Mouse (Mus musculus) subcutaneous adipose tissue, adult 2 months (tissue): Measurements from ENCODE around the gene Gm26558. TPM values are rescaled to one million over a fixed set of nuclear protein-coding genes. Genes with fewer than 3 reads are reported as not detected.

Experiments
- polyA plus RNA-seq: library from polyadenylated mRNA; depleted of rRNA; stranded (reverse); fragments of >200 nt; gene quantifications from 2 replicates; pipeline ENCODE4 v1.2.3, GENCODE M21; 2012; ENCODE audit warnings: low replicate concordance; rRNA removed

Gene Gm26558
- polyA plus RNA-seq = 0.30 TPM in 1 of 2 replicates, not detected in the other

DNA sequence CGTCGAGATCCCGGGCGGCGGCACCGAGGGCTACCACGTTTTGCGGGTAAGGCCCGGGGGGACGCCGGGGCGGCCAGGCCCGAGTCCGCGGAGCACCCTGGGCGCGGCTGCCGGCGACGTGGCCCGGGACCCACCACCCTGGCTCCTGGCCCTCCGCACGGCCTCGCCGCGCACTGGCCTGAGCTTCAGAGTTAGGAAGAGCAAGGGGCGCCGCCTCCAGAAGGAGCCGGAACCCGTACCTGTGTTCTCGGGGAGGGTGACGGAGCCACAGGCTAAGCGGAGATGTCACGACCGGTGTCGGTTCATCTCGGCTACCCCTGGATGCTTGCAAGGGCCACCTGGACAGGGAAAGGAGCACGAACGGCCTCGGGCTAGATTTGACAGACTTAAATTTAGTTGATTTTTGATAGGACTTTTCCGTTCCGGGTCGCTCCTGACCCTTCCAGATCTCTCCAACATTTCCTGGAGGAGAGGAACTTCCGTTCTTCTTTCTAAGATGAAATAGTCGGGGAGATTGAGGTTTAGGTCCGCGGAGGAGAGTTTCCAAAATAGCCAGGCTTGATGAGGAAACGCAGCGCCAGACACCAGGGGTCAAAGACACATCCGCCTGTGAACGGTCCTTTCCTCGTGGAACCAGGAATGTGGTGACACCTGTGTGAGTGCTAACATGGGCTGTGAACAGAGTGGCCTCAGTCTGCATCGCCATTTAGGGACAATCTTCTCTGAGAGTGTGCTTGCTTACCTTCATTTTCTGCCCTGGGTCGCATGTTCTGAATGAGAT lies at the start of gene Gm26558:
Gene Gm26558, minus strand, starts transcription at position 394 of the 781 bp plus-strand sequence.

DNA sequence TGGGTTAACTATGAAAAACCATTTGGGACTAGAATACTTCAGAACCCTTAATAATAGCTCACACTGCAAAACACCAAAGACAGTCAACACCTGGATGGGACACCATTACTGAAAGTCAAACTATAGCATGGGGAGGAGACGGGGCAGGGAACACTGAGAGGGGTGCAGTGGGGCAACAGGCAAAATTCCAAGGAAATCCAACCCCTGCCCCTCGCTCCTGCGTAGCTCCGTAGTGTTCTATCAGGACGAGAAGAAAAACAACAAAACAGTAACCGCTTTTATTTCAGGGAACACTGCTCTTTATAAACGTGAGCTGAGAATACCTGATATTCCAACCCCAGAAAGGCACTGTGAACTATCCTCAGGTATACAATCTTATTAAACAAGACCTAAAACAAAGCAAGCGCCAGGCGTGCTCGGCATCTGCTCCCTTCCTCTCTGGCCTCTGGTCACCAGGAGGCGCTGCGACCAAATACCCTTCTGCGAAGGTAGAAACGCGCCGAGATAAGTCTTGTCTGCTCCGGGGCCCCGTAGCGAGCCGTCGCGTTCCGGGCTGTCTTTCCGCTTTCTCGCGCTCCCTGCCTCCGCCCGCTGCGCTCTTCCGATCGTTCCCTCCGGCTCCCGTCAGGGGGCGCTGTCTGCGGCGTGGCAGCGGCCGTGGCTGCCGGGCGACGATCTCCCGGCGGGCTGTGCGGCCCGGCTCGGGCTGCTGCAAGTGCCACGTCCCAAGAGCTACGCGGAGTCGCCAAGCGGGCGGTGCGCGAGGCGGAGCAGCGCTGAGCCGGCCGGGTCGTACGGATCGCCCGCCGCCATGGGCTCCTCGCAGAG lies 807 bp downstream of the Gm26558 start, which contains the start of gene Gorasp2:
Gene Gorasp2, plus strand, starts transcription at position 690 of the 828 bp plus-strand sequence.

Other genes with a start within 250 kb of the Gm26558 start
- gene Sp5, start 187.2 kb downstream of the Gm26558 start, polyA plus RNA-seq = 6.2 TPM in 1 of 2 replicates, not detected in the other
- 0.86 TPM in 1 of 2 replicates, not detected in the other for gene Erich2, start 153.3 kb downstream of the Gm26558 start, polyA plus RNA-seq
- not detected in 2 replicates for gene Gad1, start 109.0 kb downstream of the Gm26558 start, polyA plus RNA-seq
- gene Gorasp2, start 532 bp downstream of the Gm26558 start, polyA plus RNA-seq = 124 and 129 TPM in 2 replicates
- gene Tlk1, start 163.6 kb upstream of the Gm26558 start, polyA plus RNA-seq = 9.1 and 14.3 TPM in 2 replicates